Mouse (Mus musculus): ENCODE data around the gene Zbtb11. TPM values are rescaled to one million over a fixed set of nuclear protein-coding genes. Genes with fewer than 3 reads are reported as not detected.
"Not testable (repeated sequence)": the region's sequence is repeated elsewhere in the genome, so short reads cannot be mapped to it uniquely, and the experiment has no call there.

The Zbtb11 gene
- polyA plus RNA-seq, 1 experiment = 0.22 TPM

GRCm38 (mm10) chr16:56029661-56030082, 56.0 kb downstream of the Zbtb11 start, which contains the start of gene Pcnp:
Pcnp (minus strand) TSS chr16:56029739.
- Histone ChIP-seq H3K27me3 (ENCODE audit: control insufficient read depth) (no peaks in the 10 kb centered on the region), H3K36me3 (ENCODE audit: control insufficient read depth) (peaks cover 63% of the 10 kb centered on the region), H3K4me3 (replicated peaks) (peak within 1 kb of the TSS; percentile 80), H3K9me3 (ENCODE audit: control insufficient read depth, low read length) (no peaks in the 10 kb centered on the region), H3K4me1 (ENCODE audit: control insufficient read depth) (peaks cover 31% of the 10 kb centered on the region)
- TF ChIP-seq TAL1 (IDR thresholded peaks at IDR 0.05; ENCODE audit: low read length) = no peak
- TF ChIP-seq GATA1 (IDR thresholded peaks at IDR 0.05; ENCODE audit: low read length) = no peak

GRCm38 (mm10) chr16:56034566-56034965, 60.9 kb downstream of the Zbtb11 start:
- no peak overlapping the region for H3K4me3 ChIP-seq (replicated peaks)
- TF ChIP-seq GATA1 (IDR thresholded peaks at IDR 0.05; ENCODE audit: low read length) (no peak), TAL1 (IDR thresholded peaks at IDR 0.05; ENCODE audit: low read length) (no peak)

GRCm38 (mm10) chr16:56036501-56036900, 62.8 kb downstream of the Zbtb11 start:
- Histone ChIP-seq H3K4me3 (replicated peaks) (peak overlapping the region; percentile 78), H3K36me3 (ENCODE audit: control insufficient read depth) (peaks cover 43% of the 10 kb centered on the region), H3K9me3 (ENCODE audit: control insufficient read depth, low read length) (no peaks in the 10 kb centered on the region), H3K4me1 (ENCODE audit: control insufficient read depth) (peaks cover 27% of the 10 kb centered on the region), H3K27me3 (ENCODE audit: control insufficient read depth) (no peaks in the 10 kb centered on the region)
- TF ChIP-seq TAL1 (IDR thresholded peaks at IDR 0.05; ENCODE audit: low read length) (no peak), GATA1 (IDR thresholded peaks at IDR 0.05; ENCODE audit: low read length) (no peak)

More at GRCm38 (mm10) chr16:56034566-56034965, 60.9 kb downstream of the Zbtb11 start:
- no peaks in the 10 kb centered on the region for H3K9me3 ChIP-seq (ENCODE audit: control insufficient read depth, low read length)
- peaks cover 40% of the 10 kb centered on the region for H3K4me1 ChIP-seq (ENCODE audit: control insufficient read depth)
- no peaks in the 10 kb centered on the region for H3K27me3 ChIP-seq (ENCODE audit: control insufficient read depth)
- peaks cover 48% of the 10 kb centered on the region for H3K36me3 ChIP-seq (ENCODE audit: control insufficient read depth)

GRCm38 (mm10) chr16:56037138-56038010, 63.7 kb downstream of the Zbtb11 start, which contains the start of gene Trmt10c:
Trmt10c (minus strand) TSS chr16:56037819.
- peaks cover 36% of the 10 kb centered on the region for H3K36me3 ChIP-seq (ENCODE audit: control insufficient read depth)
- peak within 1 kb of the TSS; percentile 78 for H3K4me3 ChIP-seq (replicated peaks)
- no peaks in the 10 kb centered on the region for H3K9me3 ChIP-seq (ENCODE audit: control insufficient read depth, low read length)
- no peak for TF ChIP-seq GATA1 (IDR thresholded peaks at IDR 0.05; ENCODE audit: low read length)
- TF ChIP-seq TAL1 (IDR thresholded peaks at IDR 0.05; ENCODE audit: low read length) = no peak
- H3K27me3 ChIP-seq (ENCODE audit: control insufficient read depth) = no peaks in the 10 kb centered on the region
- peaks cover 27% of the 10 kb centered on the region for H3K4me1 ChIP-seq (ENCODE audit: control insufficient read depth)

- no peaks in the 10 kb centered on the region for H3K9me3 ChIP-seq (ENCODE audit: control insufficient read depth, low read length)
- peaks cover 25% of the 10 kb centered on the region for H3K4me1 ChIP-seq (ENCODE audit: control insufficient read depth)
- no peak for TF ChIP-seq TAL1 (IDR thresholded peaks at IDR 0.05; ENCODE audit: low read length)
- TF ChIP-seq GATA1 (IDR thresholded peaks at IDR 0.05; ENCODE audit: low read length) = no peak
- H3K36me3 ChIP-seq (ENCODE audit: control insufficient read depth) = peaks cover 28% of the 10 kb centered on the region
- H3K4me3 ChIP-seq (replicated peaks) = peak overlapping the region; percentile 78
- no peaks in the 10 kb centered on the region for H3K27me3 ChIP-seq (ENCODE audit: control insufficient read depth)
These were observed 64.4 kb downstream of the Zbtb11 start for GRCm38 (mm10) chr16:56038090-56038489.

- H3K4me1 ChIP-seq (ENCODE audit: control insufficient read depth); H3K27me3 ChIP-seq (ENCODE audit: control insufficient read depth); H3K9me3 ChIP-seq (ENCODE audit: control insufficient read depth, low read length): not testable (repeated sequence)
These were observed 74.4 kb downstream of the Zbtb11 start, which contains the start of gene Senp7 for GRCm38 (mm10) chr16:56048038-56048437. Senp7 (plus strand) TSS chr16:56048338.

GRCm38 (mm10) chr16:56055911-56056310, 82.2 kb downstream of the Zbtb11 start:
- Histone ChIP-seq H3K27me3 (ENCODE audit: control insufficient read depth) (no peaks in the 10 kb centered on the region), H3K4me1 (ENCODE audit: control insufficient read depth) (peaks cover 10% of the 10 kb centered on the region), H3K36me3 (ENCODE audit: control insufficient read depth) (no peaks in the 10 kb centered on the region), H3K4me3 (replicated peaks) (no peak overlapping the region), H3K9me3 (ENCODE audit: control insufficient read depth, low read length) (no peaks in the 10 kb centered on the region)
- TF ChIP-seq GATA1 (IDR thresholded peaks at IDR 0.05; ENCODE audit: low read length) (no peak), TAL1 (IDR thresholded peaks at IDR 0.05; ENCODE audit: low read length) (no peak)

More at GRCm38 (mm10) chr16:56048038-56048437, 74.4 kb downstream of the Zbtb11 start, which contains the start of gene Senp7:
- not testable (repeated sequence) for H3K4me3 ChIP-seq (replicated peaks); H3K36me3 ChIP-seq (ENCODE audit: control insufficient read depth)

- no peaks in the 10 kb centered on the region for H3K9me3 ChIP-seq (ENCODE audit: control insufficient read depth, low read length)
- no peak overlapping the region for H3K4me3 ChIP-seq (replicated peaks)
- H3K27me3 ChIP-seq (ENCODE audit: control insufficient read depth) = no peaks in the 10 kb centered on the region
- TF ChIP-seq TAL1 (IDR thresholded peaks at IDR 0.05; ENCODE audit: low read length) (peak; percentile 19; the same call in 1 of the 3 replicates), GATA1 (IDR thresholded peaks at IDR 0.05; ENCODE audit: low read length) (no peak)
- peaks cover 11% of the 10 kb centered on the region for H3K4me1 ChIP-seq (ENCODE audit: control insufficient read depth)
- no peaks in the 10 kb centered on the region for H3K36me3 ChIP-seq (ENCODE audit: control insufficient read depth)
These were observed 83.4 kb downstream of the Zbtb11 start for GRCm38 (mm10) chr16:56056944-56057590.

- TF ChIP-seq GATA1 (IDR thresholded peaks at IDR 0.05; ENCODE audit: low read length) (no peak), TAL1 (IDR thresholded peaks at IDR 0.05; ENCODE audit: low read length) (no peak)
- H3K9me3 ChIP-seq (ENCODE audit: control insufficient read depth, low read length) = no peaks in the 10 kb centered on the region
- H3K4me1 ChIP-seq (ENCODE audit: control insufficient read depth) = peaks cover 11% of the 10 kb centered on the region
- no peak overlapping the region for H3K4me3 ChIP-seq (replicated peaks)
- H3K27me3 ChIP-seq (ENCODE audit: control insufficient read depth) = no peaks in the 10 kb centered on the region
- no peaks in the 10 kb centered on the region for H3K36me3 ChIP-seq (ENCODE audit: control insufficient read depth)
These were observed 84.5 kb downstream of the Zbtb11 start for GRCm38 (mm10) chr16:56058151-56058550.

Other genes starting within 250 kb of the Zbtb11 start
- 0.04 and 0.09 TPM in 2 replicates for gene Nfkbiz, start 135.0 kb upstream of the Zbtb11 start, polyA plus RNA-seq (2012)
- 0.03 TPM in 1 of 2 replicates, not detected in the other for gene Nxpe3, start 78.6 kb upstream of the Zbtb11 start, polyA plus RNA-seq (2012)
- gene Cep97, start 39.0 kb upstream of the Zbtb11 start, polyA plus RNA-seq (2012) = 0.25 and 0.26 TPM in 2 replicates
- 15.4 and 21.4 TPM in 2 replicates for gene Rpl24, start 7.6 kb upstream of the Zbtb11 start, polyA plus RNA-seq (2012)
- gene Pcnp, start 55.9 kb downstream of the Zbtb11 start, polyA plus RNA-seq (2012) = 4.4 and 6.3 TPM in 2 replicates
- 0.19 and 0.21 TPM in 2 replicates for gene Trmt10c, start 63.9 kb downstream of the Zbtb11 start, polyA plus RNA-seq (2012)
- gene Senp7, start 74.5 kb downstream of the Zbtb11 start, polyA plus RNA-seq (2012) = 1.0 and 2.8 TPM in 2 replicates
- 0.01 TPM in 1 of 2 replicates, not detected in the other for gene Impg2, start 230.4 kb downstream of the Zbtb11 start, polyA plus RNA-seq (2012)